Mouse (Mus musculus) ES-E14 (cell line): ENCODE data around the gene Prpf40a. TPM values are rescaled to one million over a fixed set of nuclear protein-coding genes. Genes with fewer than 3 reads are reported as not detected.

Experiments used
- DNase-seq: peaks from one replicate; pipeline ENCODE4 v3.0.0-alpha.2; 2013; ENCODE audit warnings: low read depth, low spot score
- H3K27ac ChIP-seq: 2 replicates; pipeline ENCODE4 v1.5.1; 2012; ENCODE audit warnings: low read depth, mild to moderate bottlenecking, low read length, moderate library complexity, mixed read lengths; ENCODE audit not compliant: poor library complexity, insufficient read depth, severe bottlenecking
- H3K36me3 ChIP-seq: 2 replicates; pipeline ENCODE4 v1.6.1; 2012; ENCODE audit warnings: mild to moderate bottlenecking, low read length, moderate library complexity, mixed read lengths; ENCODE audit not compliant: control insufficient read depth, poor library complexity, insufficient read depth, severe bottlenecking
- H3K4me1 ChIP-seq, 2 experiments: fragments of 150-350 bp in 1 of 2; sonication (generic) in 1 of 2; 2 replicates each; pipeline ENCODE4 v1.6.1; 2012; ENCODE audit warnings: low read length in 2 of 2, mild to moderate bottlenecking in 1 of 2, mixed read lengths in 1 of 2; ENCODE audit not compliant: control insufficient read depth in 2 of 2, insufficient read depth in 2 of 2, poor library complexity in 1 of 2
- H3K4me3 ChIP-seq, 2 experiments: fragments of 150-350 bp in 1 of 2; sonication (generic) in 1 of 2; 2 replicates each; pipeline ENCODE4 v1.5.1; 2012; ENCODE audit warnings: low read length in 2 of 2, low read depth in 1 of 2, mild to moderate bottlenecking in 1 of 2, mixed read lengths in 1 of 2; ENCODE audit not compliant: insufficient read depth in 1 of 2, poor library complexity in 1 of 2, severe bottlenecking in 1 of 2
- H3K9ac ChIP-seq: 2 replicates; pipeline ENCODE4 v1.6.1; 2012; ENCODE audit warnings: low read depth, mild to moderate bottlenecking, low read length, mixed read lengths; ENCODE audit not compliant: poor library complexity, insufficient read depth, severe bottlenecking
- H3K9me3 ChIP-seq: fragments of 150-350 bp; sonication (generic); 2 replicates; pipeline ENCODE4 v1.6.1; 2012; ENCODE audit warnings: low read depth, mild to moderate bottlenecking, low read length; ENCODE audit not compliant: control insufficient read depth, insufficient read depth
- CHD2 ChIP-seq: IDR thresholded peaks from 2 replicates; pipeline ENCODE4 v1.6.1; 2014; ENCODE audit warnings: mild to moderate bottlenecking, low read depth, low read length, inconsistent platforms
- HCFC1 ChIP-seq: IDR thresholded peaks from 2 replicates; pipeline ENCODE4 v1.6.1; 2012; ENCODE audit warnings: low read length, inconsistent platforms, borderline replicate concordance; ENCODE audit not compliant: insufficient read depth
- MAFK ChIP-seq: IDR thresholded peaks from 2 replicates; pipeline ENCODE4 v1.6.1; 2014; ENCODE audit warnings: mild to moderate bottlenecking, low read depth, low read length, inconsistent platforms; ENCODE audit not compliant: insufficient read depth
- ZC3H11A ChIP-seq: IDR thresholded peaks from 2 replicates; pipeline ENCODE4 v1.6.1; 2012; ENCODE audit warnings: low read depth, mild to moderate bottlenecking, inconsistent platforms, low read length, borderline replicate concordance
- ZNF384 ChIP-seq: IDR thresholded peaks from 2 replicates; pipeline ENCODE4 v1.6.1; 2012; ENCODE audit warnings: low read depth, low read length, inconsistent platforms
- in situ Hi-C, 2 experiments: fragments of 600-800 bp; cut with MboI; formaldehyde crosslinking; loops; one replicate each; pipeline ENCODE4 v1.15.1; 2025; ENCODE audit warnings: low sequenced_read_pairs in 2 of 2, inconsistent platforms in 1 of 2; ENCODE audit not compliant: unreplicated experiment in 2 of 2
- total RNA-seq: library from RNA; depleted of rRNA; stranded (reverse); fragments of 300-350 nt; gene quantifications from 2 replicates; pipeline ENCODE4 v1.2.3, GENCODE M21; 2012

The Prpf40a gene
- total RNA-seq, 1 experiment: 136 TPM

GRCm38 (mm10) chr2:53125998-53126397 lies 65.1 kb downstream of the Prpf40a start:
- H3K9ac ChIP-seq: no peak overlapping the region
- H3K4me3 ChIP-seq: no peak overlapping the region
- H3K27ac ChIP-seq: no peak overlapping the region
- in situ Hi-C loops: no loop called here
- H3K36me3 ChIP-seq: peaks cover 2% of the 10 kb centered on the region; the same call in 1 of the 2 replicates
- no peaks in the 10 kb centered on the region for H3K9me3 ChIP-seq
- H3K4me1 ChIP-seq: no peaks in the 10 kb centered on the region
- TF ChIP-seq CHD2 (no peak), ZC3H11A (0 out of 2 replicates have a peak, but pooled peaks have one; percentile 13)
- DNase-seq: no peak

GRCm38 (mm10) chr2:53121797-53122196 lies 69.3 kb downstream of the Prpf40a start:
- Histone ChIP-seq H3K9ac (no peak overlapping the region), H3K4me3 (no peak overlapping the region), H3K27ac (no peak overlapping the region), H3K36me3 (peaks cover 2% of the 10 kb centered on the region; the same call in 1 of the 2 replicates), H3K4me1 (no peaks in the 10 kb centered on the region), H3K9me3 (no peaks in the 10 kb centered on the region)
- TF ChIP-seq ZNF384 (peak; percentile 90), CHD2 (no peak), MAFK (no peak), ZC3H11A (peak; percentile 80), HCFC1 (no peak)
- in situ Hi-C loops: no loop called here
- peak; percentile 39 for DNase-seq

- no peaks in the 10 kb centered on the region for H3K9me3 ChIP-seq
- peak; percentile 26 for DNase-seq
- H3K36me3 ChIP-seq: peaks cover 2% of the 10 kb centered on the region; the same call in 1 of the 2 replicates
- TF ChIP-seq ZC3H11A (no peak), MAFK (no peak), ZNF384 (no peak), CHD2 (no peak), HCFC1 (no peak)
- peak overlapping the region in 1 of 2 experiments; percentile 2; a peak in 1 of 4 replicates for H3K4me3 ChIP-seq
- in situ Hi-C loops: no loop called here
- H3K4me1 ChIP-seq: peaks cover 0 to 7% of the 10 kb centered on the region in 2 experiments; a peak in 2 of 4 replicates
- no peak overlapping the region for H3K9ac ChIP-seq
- no peak overlapping the region for H3K27ac ChIP-seq
Measured at GRCm38 (mm10) chr2:53108547-53108946, 82.5 kb downstream of the Prpf40a start.

GRCm38 (mm10) chr2:53106472-53106871 lies 84.6 kb downstream of the Prpf40a start:
- H3K36me3 ChIP-seq: peaks cover 2% of the 10 kb centered on the region; the same call in 1 of the 2 replicates
- in situ Hi-C loops: no loop called here

GRCm38 (mm10) chr2:53106056-53106455 lies 85.0 kb downstream of the Prpf40a start:
- no peak for DNase-seq
- Histone ChIP-seq H3K4me1 (peaks cover 0 to 7% of the 10 kb centered on the region in 2 experiments; a peak in 2 of 4 replicates), H3K36me3 (peaks cover 2% of the 10 kb centered on the region; the same call in 1 of the 2 replicates), H3K27ac (no peak overlapping the region), H3K9ac (no peak overlapping the region), H3K9me3 (no peaks in the 10 kb centered on the region), H3K4me3 (no peak overlapping the region)
- in situ Hi-C loops: no loop called here
- TF ChIP-seq ZNF384: no peak
- no peak for TF ChIP-seq ZC3H11A
- no peak for TF ChIP-seq CHD2
- TF ChIP-seq HCFC1: no peak
- TF ChIP-seq MAFK: no peak

More at GRCm38 (mm10) chr2:53106472-53106871, 84.6 kb downstream of the Prpf40a start:
- no peak for TF ChIP-seq CHD2
- no peak for TF ChIP-seq HCFC1
- no peak for TF ChIP-seq ZC3H11A
- TF ChIP-seq ZNF384: no peak
- TF ChIP-seq MAFK: no peak
- Histone ChIP-seq H3K9ac (no peak overlapping the region), H3K4me3 (no peak overlapping the region), H3K4me1 (peaks cover 0 to 7% of the 10 kb centered on the region in 2 experiments; a peak in 2 of 4 replicates), H3K27ac (no peak overlapping the region), H3K9me3 (no peaks in the 10 kb centered on the region)
- no peak for DNase-seq
